Mouse (Mus musculus): ENCODE data around the gene Nudcd3.

GRCm38 (mm10) chr11:6067160-6067559, 133.1 kb downstream of the Nudcd3 start:
- TF ChIP-seq GATA1 (IDR thresholded peaks at IDR 0.05; ENCODE audit: borderline replicate concordance, low read length) (no peak), FLI1 (IDR thresholded peaks at IDR 0.05; ENCODE audit: low read length) (no peak)

Measured in megakaryocyte, embryonic 14.5 days (primary cell).